Mouse (Mus musculus): ENCODE results near the gene Atr.
"Not testable (repeated sequence)": the region's sequence is repeated elsewhere in the genome, so short reads cannot be mapped to it uniquely, and the experiment has no call there.

GRCm38 (mm10) chr9:95958731-95959105 lies 101.3 kb downstream of the Atr start:
- not testable (repeated sequence) for TF ChIP-seq CTCF (IDR thresholded peaks at IDR 0.05; ENCODE audit: low read depth); EP300 (optimal IDR thresholded peaks at IDR 0.05)
